Mouse (Mus musculus): ENCODE data around the gene Asic2.

GRCm38 (mm10) chr11:81865661-81866382 lies 102.4 kb downstream of the Asic2 start:
- TF ChIP-seq POLR2A (IDR thresholded peaks at IDR 0.05; ENCODE audit: borderline replicate concordance, control insufficient read depth, low read depth, low read length) (no peak), CTCF (IDR thresholded peaks at IDR 0.05; ENCODE audit: control insufficient read depth, insufficient read depth, low read length) (no peak)
